Mouse (Mus musculus): ENCODE measurements around the gene Zcchc2. TPM values are rescaled to one million over a fixed set of nuclear protein-coding genes. Genes with fewer than 3 reads are reported as not detected.

Gene Zcchc2
- polyA plus RNA-seq, 2 experiments: 2.8 to 12.1 TPM

DNA sequence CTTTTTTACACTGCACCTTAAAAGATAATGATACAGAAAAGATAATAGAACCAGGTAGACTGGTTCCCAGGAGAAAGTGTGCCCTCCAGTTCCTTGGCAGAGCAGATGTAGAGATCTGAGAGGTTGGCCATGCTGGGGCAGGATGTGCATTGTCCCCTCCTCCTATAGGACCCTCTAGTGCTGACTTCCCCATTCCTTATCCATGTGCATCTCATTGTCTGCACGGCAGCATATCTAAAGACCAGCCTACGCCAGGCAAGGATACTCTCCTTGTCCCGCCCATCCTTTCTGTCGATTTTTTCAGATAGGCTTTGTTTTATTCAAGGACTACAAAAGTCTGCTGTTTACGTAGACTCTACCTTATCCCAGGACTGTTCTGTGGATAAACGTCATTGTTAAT is 26.1 kb downstream of the Zcchc2 start:
- 91% methylated on average over 6 of the region's 6 CpGs for WGBS
- H3K27ac ChIP-seq (replicated peaks; ENCODE audit: low read depth, low read length): no peak overlapping the region

DNA sequence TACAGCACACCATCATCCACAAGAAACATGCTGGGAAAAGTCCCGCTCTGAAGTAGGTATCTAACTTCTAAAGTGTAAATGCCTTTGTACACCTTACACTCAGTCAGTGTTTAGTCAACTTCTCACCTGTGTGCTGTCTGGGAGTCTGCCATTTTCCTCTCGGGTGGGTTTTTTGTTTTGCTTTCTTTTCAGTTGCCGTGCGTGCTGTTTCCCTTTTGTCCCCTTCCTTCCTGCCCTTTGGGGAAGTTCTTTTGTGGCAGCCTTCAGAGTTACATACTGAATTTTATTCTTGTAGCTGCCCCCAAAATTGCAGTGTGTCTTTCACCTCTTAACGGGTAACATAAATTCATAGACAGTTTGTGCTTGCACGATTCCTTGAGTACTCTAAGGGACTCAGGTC is 29.6 kb downstream of the Zcchc2 start:
- Histone ChIP-seq H3K4me2 (replicated peaks; ENCODE audit: low read depth, low read length, severe bottlenecking) (no peak overlapping the region), H3K4me1 (ENCODE audit: control insufficient read depth, insufficient read depth, low read length) (no peaks in the 10 kb centered on the region), H3K27me3 (ENCODE audit: control insufficient read depth, insufficient read depth, low read length) (no peaks in the 10 kb centered on the region), H3K36me3 (ENCODE audit: control insufficient read depth, insufficient read depth, low read length) (peaks cover 56% of the 10 kb centered on the region), H3K4me3 (replicated peaks; ENCODE audit: low read length) (no peak overlapping the region), H3K27ac (replicated peaks; ENCODE audit: low read depth, low read length) (no peak overlapping the region), H3K9me3 (ENCODE audit: control insufficient read depth, low read length) (no peaks in the 10 kb centered on the region), H3K9ac (ENCODE audit: low read depth, low read length, severe bottlenecking) (no peak overlapping the region)
- WGBS: 84% methylated on average over 6 of the region's 6 CpGs
- ATAC-seq (ENCODE audit: low FRiP score, low read depth) (no peak), DNase-seq (ENCODE audit: low spot score) (no peak)
- TF ChIP-seq POLR2A (IDR thresholded peaks at IDR 0.05; ENCODE audit: borderline replicate concordance, extremely low read depth, insufficient read depth, insufficient read length): no peak

More for the DNA sequence above, 26.1 kb downstream of the Zcchc2 start:
- Histone ChIP-seq H3K36me3 (ENCODE audit: control insufficient read depth, insufficient read depth, low read length) (peaks cover 28% of the 10 kb centered on the region), H3K9me3 (ENCODE audit: control insufficient read depth, low read length) (no peaks in the 10 kb centered on the region), H3K4me3 (replicated peaks; ENCODE audit: low read length) (no peak overlapping the region), H3K27me3 (ENCODE audit: control insufficient read depth, insufficient read depth, low read length) (no peaks in the 10 kb centered on the region), H3K4me2 (replicated peaks; ENCODE audit: low read depth, low read length, severe bottlenecking) (no peak overlapping the region), H3K9ac (ENCODE audit: low read depth, low read length, severe bottlenecking) (no peak overlapping the region), H3K4me1 (ENCODE audit: control insufficient read depth, insufficient read depth, low read length) (no peaks in the 10 kb centered on the region)
- no peak for TF ChIP-seq POLR2A (IDR thresholded peaks at IDR 0.05; ENCODE audit: borderline replicate concordance, extremely low read depth, insufficient read depth, insufficient read length)
- no peak for ATAC-seq (ENCODE audit: low FRiP score, low read depth)
- no peak for DNase-seq (ENCODE audit: low spot score)

DNA sequence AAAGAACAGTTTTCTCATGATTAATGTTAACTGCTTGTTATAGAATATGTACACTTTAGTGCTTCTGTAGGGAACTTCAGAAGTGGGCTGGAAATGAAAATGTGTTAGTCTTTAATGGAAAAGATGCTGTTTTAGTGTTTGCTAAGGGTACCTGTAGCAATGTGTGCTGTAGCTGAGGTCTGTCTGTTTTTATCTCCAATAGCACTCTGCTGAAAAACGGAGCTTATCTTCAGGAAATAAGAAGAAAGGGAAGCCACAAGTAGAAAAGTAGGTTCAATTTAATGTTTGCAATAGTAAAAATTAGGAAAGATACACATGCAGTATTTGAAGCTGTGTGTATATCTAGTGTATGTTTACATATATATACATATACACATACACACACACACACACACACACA is 32.8 kb downstream of the Zcchc2 start:
- Histone ChIP-seq H3K9ac (ENCODE audit: low read depth, low read length, severe bottlenecking) (no peak overlapping the region), H3K4me3 (replicated peaks; ENCODE audit: low read length) (no peak overlapping the region), H3K4me2 (replicated peaks; ENCODE audit: low read depth, low read length, severe bottlenecking) (no peak overlapping the region), H3K27me3 (ENCODE audit: control insufficient read depth, insufficient read depth, low read length) (no peaks in the 10 kb centered on the region), H3K4me1 (ENCODE audit: control insufficient read depth, insufficient read depth, low read length) (no peaks in the 10 kb centered on the region), H3K9me3 (ENCODE audit: control insufficient read depth, low read length) (no peaks in the 10 kb centered on the region), H3K27ac (replicated peaks; ENCODE audit: low read depth, low read length) (no peak overlapping the region), H3K36me3 (ENCODE audit: control insufficient read depth, insufficient read depth, low read length) (peaks cover 61% of the 10 kb centered on the region)
- ATAC-seq (ENCODE audit: low FRiP score, low read depth): no peak
- no peak for DNase-seq (ENCODE audit: low spot score)
- 81% methylated on average over 1 of the region's 1 CpGs for WGBS
- no peak for TF ChIP-seq POLR2A (IDR thresholded peaks at IDR 0.05; ENCODE audit: borderline replicate concordance, extremely low read depth, insufficient read depth, insufficient read length)

DNA sequence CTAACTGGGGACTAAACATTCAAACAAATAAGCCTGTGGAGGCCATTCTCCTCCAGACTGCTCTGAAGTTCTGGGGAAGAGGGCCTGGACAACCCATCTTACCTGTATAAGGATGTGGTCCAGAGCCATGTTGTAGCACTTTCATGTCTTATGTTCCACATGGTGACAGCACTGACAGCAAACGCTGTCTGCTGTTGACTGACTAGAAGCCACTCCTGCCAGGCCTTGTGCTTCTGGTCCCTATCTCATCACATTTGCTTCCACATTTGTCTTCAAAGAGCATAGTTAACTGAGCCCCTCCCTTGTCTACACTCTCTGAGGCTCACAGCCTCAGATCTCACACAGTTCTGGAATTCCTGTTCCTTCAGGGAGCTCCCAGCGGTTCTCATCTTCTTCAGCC is 34.0 kb downstream of the Zcchc2 start:
- Histone ChIP-seq H3K9me3 (ENCODE audit: control insufficient read depth, low read length) (no peaks in the 10 kb centered on the region), H3K27ac (replicated peaks; ENCODE audit: low read depth, low read length) (no peak overlapping the region), H3K4me3 (replicated peaks; ENCODE audit: low read length) (no peak overlapping the region), H3K27me3 (ENCODE audit: control insufficient read depth, insufficient read depth, low read length) (no peaks in the 10 kb centered on the region), H3K9ac (ENCODE audit: low read depth, low read length, severe bottlenecking) (no peak overlapping the region), H3K4me2 (replicated peaks; ENCODE audit: low read depth, low read length, severe bottlenecking) (no peak overlapping the region), H3K4me1 (ENCODE audit: control insufficient read depth, insufficient read depth, low read length) (no peaks in the 10 kb centered on the region), H3K36me3 (ENCODE audit: control insufficient read depth, insufficient read depth, low read length) (peaks cover 60% of the 10 kb centered on the region)
- WGBS: 89% methylated on average over 2 of the region's 2 CpGs
- DNase-seq (ENCODE audit: low spot score) (no peak), ATAC-seq (ENCODE audit: low FRiP score, low read depth) (no peak)
- TF ChIP-seq POLR2A (IDR thresholded peaks at IDR 0.05; ENCODE audit: borderline replicate concordance, extremely low read depth, insufficient read depth, insufficient read length): no peak

DNA sequence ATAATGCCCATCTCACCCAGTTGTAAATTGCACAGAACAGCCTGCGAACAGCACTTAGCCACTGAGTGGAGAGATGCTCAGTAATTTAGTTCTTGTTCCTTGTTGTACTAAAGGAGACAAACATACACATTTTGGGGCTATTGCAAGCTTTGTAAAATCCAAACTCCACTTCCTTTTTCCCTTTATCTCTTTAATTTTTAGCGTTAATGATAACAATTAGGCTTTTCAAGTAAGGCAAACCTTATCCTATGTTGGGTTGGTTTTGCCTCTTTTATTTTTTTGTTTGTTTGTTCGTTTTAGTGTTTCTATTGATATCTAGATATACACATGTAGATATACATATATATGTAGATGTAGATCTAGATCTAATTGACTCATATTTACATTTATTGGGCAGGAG is 34.6 kb downstream of the Zcchc2 start:
- Histone ChIP-seq H3K4me3 (replicated peaks; ENCODE audit: low read length) (no peak overlapping the region), H3K4me2 (replicated peaks; ENCODE audit: low read depth, low read length, severe bottlenecking) (no peak overlapping the region), H3K4me1 (ENCODE audit: control insufficient read depth, insufficient read depth, low read length) (no peaks in the 10 kb centered on the region), H3K27me3 (ENCODE audit: control insufficient read depth, insufficient read depth, low read length) (no peaks in the 10 kb centered on the region), H3K9ac (ENCODE audit: low read depth, low read length, severe bottlenecking) (no peak overlapping the region), H3K27ac (replicated peaks; ENCODE audit: low read depth, low read length) (no peak overlapping the region), H3K36me3 (ENCODE audit: control insufficient read depth, insufficient read depth, low read length) (peaks cover 59% of the 10 kb centered on the region), H3K9me3 (ENCODE audit: control insufficient read depth, low read length) (no peaks in the 10 kb centered on the region)
- no peak for DNase-seq (ENCODE audit: low spot score)
- no peak for TF ChIP-seq POLR2A (IDR thresholded peaks at IDR 0.05; ENCODE audit: borderline replicate concordance, extremely low read depth, insufficient read depth, insufficient read length)
- no peak for ATAC-seq (ENCODE audit: low FRiP score, low read depth)
- 92% methylated on average over 3 of the region's 3 CpGs for WGBS

DNA sequence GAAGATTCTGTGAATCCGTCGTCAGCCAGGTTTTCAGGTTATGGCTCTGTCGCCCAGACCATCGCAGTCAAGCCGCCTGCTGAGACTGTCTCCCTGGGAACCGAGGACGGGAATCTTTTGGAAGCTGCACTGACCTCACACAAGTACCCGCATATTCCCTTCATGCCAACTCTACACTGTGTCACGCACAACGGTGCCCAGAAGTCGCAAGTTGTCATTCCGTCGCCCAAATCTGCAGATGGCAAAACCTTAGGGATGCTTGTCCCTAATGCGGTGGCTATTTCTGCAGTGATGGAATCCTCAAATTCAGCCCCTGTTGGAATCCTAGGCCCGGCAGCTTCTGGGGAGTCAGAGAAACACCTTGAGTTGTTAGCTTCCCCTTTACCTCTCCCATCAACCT is 39.6 kb downstream of the Zcchc2 start:
- no peaks in the 10 kb centered on the region for H3K4me1 ChIP-seq (ENCODE audit: control insufficient read depth, insufficient read depth, low read length)
- H3K4me3 ChIP-seq (replicated peaks; ENCODE audit: low read length): no peak overlapping the region
- no peak overlapping the region for H3K27ac ChIP-seq (replicated peaks; ENCODE audit: low read depth, low read length)
- no peaks in the 10 kb centered on the region for H3K9me3 ChIP-seq (ENCODE audit: control insufficient read depth, low read length)
- WGBS: 96% methylated on average over 15 of the region's 15 CpGs
- no peak overlapping the region for H3K9ac ChIP-seq (ENCODE audit: low read depth, low read length, severe bottlenecking)
- H3K27me3 ChIP-seq (ENCODE audit: control insufficient read depth, insufficient read depth, low read length): no peaks in the 10 kb centered on the region
- H3K4me2 ChIP-seq (replicated peaks; ENCODE audit: low read depth, low read length, severe bottlenecking): no peak overlapping the region
- TF ChIP-seq POLR2A (IDR thresholded peaks at IDR 0.05; ENCODE audit: borderline replicate concordance, extremely low read depth, insufficient read depth, insufficient read length): no peak
- peaks cover 50% of the 10 kb centered on the region for H3K36me3 ChIP-seq (ENCODE audit: control insufficient read depth, insufficient read depth, low read length)
- ATAC-seq (ENCODE audit: low FRiP score, low read depth): no peak
- DNase-seq (ENCODE audit: low spot score): no peak
